Mouse (Mus musculus) megakaryocyte, embryonic 14.5 days (primary cell): ENCODE results near the gene Il17rc.

Experiments
- FLI1 ChIP-seq: IDR thresholded peaks from 2 replicates; pipeline ENCODE4 v1.6.1; 2012; ENCODE audit warnings: low read length, inconsistent platforms, mixed read lengths
- GATA1 ChIP-seq: IDR thresholded peaks from 3 replicates; pipeline ENCODE4 v1.6.1; 2012; ENCODE audit warnings: mixed read lengths, low read length, inconsistent platforms, borderline replicate concordance

DNA sequence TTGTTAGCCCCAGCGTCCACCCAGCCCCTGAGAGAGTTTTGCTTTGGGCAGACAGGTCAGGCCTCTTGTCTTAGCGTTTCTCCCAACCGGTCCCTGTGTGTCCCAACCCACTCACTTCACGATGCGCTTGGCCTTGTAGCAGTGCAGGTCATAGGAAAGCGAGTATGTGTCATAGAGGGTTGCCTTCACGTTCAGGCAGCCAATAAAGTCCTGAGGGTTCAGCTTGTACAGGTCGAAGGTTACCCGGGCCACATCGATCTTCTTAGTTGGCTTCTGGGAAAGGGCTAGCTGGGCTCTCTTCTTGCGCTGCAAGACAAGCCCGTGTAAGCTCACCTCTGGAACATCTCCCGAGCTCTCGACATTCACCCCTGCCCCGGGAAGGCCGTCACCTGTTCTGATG, 43.2 kb upstream of the Il17rc start:
- TF ChIP-seq GATA1 (no peak), FLI1 (no peak)
